Mouse (Mus musculus): ENCODE data around the gene Bscl2. TPM values are rescaled to one million over a fixed set of nuclear protein-coding genes. Genes with fewer than 3 reads are reported as not detected.

The Bscl2 gene
- polyA plus RNA-seq (2012; rRNA removed) = 743 and 750 TPM in 2 replicates

DNA sequence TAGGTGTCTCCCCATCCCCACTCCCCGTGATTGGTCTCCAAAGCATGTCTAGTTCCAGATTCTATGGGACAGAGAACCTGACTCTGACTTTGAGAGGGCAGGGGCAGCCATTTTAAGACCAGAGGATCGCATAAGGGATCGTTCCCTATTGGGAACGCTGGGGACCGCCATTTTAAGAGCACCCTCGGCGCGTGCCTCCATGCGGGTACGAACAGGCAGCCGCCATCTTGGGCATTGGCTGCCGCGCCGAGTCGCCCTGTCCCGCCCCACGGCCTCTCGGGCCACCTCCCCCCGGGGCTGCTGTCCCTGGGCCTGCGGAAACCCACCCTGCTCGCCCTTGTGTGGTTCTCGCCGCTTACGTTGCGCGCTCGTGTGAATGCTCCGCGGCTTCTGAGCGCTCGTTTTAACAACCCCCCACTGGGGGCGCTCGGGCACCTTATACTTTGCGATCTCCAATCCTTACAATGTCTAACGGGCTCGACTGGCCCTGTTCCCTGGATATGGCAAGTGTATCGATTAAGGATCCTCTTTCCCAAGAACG lies at the start of gene Bscl2:
TSS of gene Bscl2 (plus strand) at position 217 of the 541 bp plus-strand sequence.
- no peaks in the 10 kb centered on the region for H3K27me3 ChIP-seq (ENCODE audit: control insufficient read depth, insufficient read depth, low read length)
- H3K27ac ChIP-seq (ENCODE audit: control insufficient read depth, insufficient read depth, low read depth, low read length) = peak within 1 kb of the TSS; percentile 92
- peak within 1 kb of the TSS; percentile 93 for H3K4me3 ChIP-seq (ENCODE audit: control insufficient read depth, low read depth, low read length)
- H3K4me1 ChIP-seq (ENCODE audit: control insufficient read depth, insufficient read depth, low read length) = peaks cover 18% of the 10 kb centered on the region
- H3K36me3 ChIP-seq (ENCODE audit: control insufficient read depth, insufficient read depth, low read length) = peaks cover 2% of the 10 kb centered on the region; the same call in 1 of the 2 replicates
- TF ChIP-seq CTCF (IDR thresholded peaks at IDR 0.05; ENCODE audit: control insufficient read depth, insufficient read depth, insufficient replicate concordance, low read depth, low read length) = peak; percentile 12; the same call in 1 of the 2 replicates
- TF ChIP-seq POLR2A (IDR thresholded peaks at IDR 0.05; ENCODE audit: control insufficient read depth, low read depth, low read length) = peak; percentile 83

DNA sequence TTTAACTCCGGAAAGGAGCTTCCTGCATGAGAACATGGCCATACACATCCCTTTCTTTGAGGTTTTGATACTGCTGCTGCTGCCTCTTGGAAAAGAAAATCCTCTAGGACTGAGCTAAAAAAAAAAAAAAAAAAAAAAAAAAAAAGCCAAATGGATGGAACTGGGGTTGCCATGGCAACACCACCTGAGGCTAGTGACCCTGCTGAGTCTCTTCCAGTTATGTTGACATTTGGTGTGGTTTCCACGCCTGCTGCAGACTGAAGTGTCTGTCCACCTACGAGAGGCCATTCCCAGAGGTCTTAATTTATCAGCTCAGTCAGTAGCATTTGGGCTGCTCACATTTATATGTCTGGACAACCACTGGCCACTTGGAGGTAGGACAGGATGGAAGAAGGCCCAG lies 48.7 kb upstream of the Bscl2 start:
- Histone ChIP-seq H3K27me3 (ENCODE audit: control insufficient read depth, insufficient read depth, low read length) (no peaks in the 10 kb centered on the region), H3K4me3 (ENCODE audit: control insufficient read depth, low read depth, low read length) (no peak overlapping the region; the same call in 1 of the 2 replicates), H3K4me1 (ENCODE audit: control insufficient read depth, insufficient read depth, low read length) (peaks cover 9% of the 10 kb centered on the region), H3K36me3 (ENCODE audit: control insufficient read depth, insufficient read depth, low read length) (peaks cover under 1% of the 10 kb centered on the region; the same call in 1 of the 2 replicates), H3K27ac (ENCODE audit: control insufficient read depth, insufficient read depth, low read depth, low read length) (no peak overlapping the region)
- TF ChIP-seq POLR2A (IDR thresholded peaks at IDR 0.05; ENCODE audit: control insufficient read depth, low read depth, low read length) (no peak), CTCF (IDR thresholded peaks at IDR 0.05; ENCODE audit: control insufficient read depth, insufficient read depth, insufficient replicate concordance, low read depth, low read length) (no peak)

DNA sequence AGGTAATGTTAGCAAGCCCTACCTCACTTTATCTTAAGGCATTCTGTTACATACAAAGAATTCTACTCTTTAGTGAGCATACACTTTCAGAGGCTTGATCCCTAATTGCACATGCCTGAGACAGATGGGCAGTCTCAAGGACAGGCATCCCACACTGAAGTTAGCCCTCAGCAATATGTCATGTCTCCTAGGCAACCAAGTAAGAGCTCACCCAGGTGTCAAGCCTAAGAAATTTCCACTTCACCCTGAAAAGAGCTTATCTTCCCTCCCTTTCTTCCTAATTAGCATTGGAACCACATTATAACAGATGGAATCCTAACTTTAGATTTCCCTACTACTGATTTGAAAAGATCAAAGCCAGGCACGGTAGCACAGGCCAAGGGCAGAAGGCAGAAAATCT lies 48.1 kb upstream of the Bscl2 start:
- H3K27ac ChIP-seq (ENCODE audit: control insufficient read depth, insufficient read depth, low read depth, low read length) = no peak overlapping the region
- peaks cover 9% of the 10 kb centered on the region for H3K4me1 ChIP-seq (ENCODE audit: control insufficient read depth, insufficient read depth, low read length)
- no peaks in the 10 kb centered on the region for H3K27me3 ChIP-seq (ENCODE audit: control insufficient read depth, insufficient read depth, low read length)
- H3K4me3 ChIP-seq (ENCODE audit: control insufficient read depth, low read depth, low read length) = no peak overlapping the region
- peaks cover 2% of the 10 kb centered on the region; the same call in 1 of the 2 replicates for H3K36me3 ChIP-seq (ENCODE audit: control insufficient read depth, insufficient read depth, low read length)
- no peak for TF ChIP-seq POLR2A (IDR thresholded peaks at IDR 0.05; ENCODE audit: control insufficient read depth, low read depth, low read length)
- TF ChIP-seq CTCF (IDR thresholded peaks at IDR 0.05; ENCODE audit: control insufficient read depth, insufficient read depth, insufficient replicate concordance, low read depth, low read length) = no peak

DNA sequence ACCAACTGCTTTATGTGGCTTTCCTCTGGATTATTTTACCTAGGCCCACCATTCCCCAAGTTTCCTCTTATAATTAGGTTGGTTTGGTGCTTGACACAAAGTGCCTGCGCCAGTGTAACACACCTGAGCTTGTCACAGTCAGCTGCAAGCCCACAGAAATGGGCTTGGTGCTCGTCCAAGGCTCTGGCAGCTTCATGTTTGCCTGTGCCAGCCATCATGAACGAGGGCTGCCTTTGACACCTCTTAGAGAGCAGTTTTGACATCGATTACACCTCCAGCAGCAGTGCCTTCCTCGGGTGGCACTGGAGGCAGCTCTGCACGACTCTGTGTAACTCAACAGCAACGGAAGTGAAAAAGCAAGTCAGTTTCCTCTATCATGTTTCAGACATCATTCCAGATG lies 47.1 kb upstream of the Bscl2 start:
- peaks cover 3% of the 10 kb centered on the region; the same call in 1 of the 2 replicates for H3K36me3 ChIP-seq (ENCODE audit: control insufficient read depth, insufficient read depth, low read length)
- no peak overlapping the region for H3K27ac ChIP-seq (ENCODE audit: control insufficient read depth, insufficient read depth, low read depth, low read length)
- no peak overlapping the region for H3K4me3 ChIP-seq (ENCODE audit: control insufficient read depth, low read depth, low read length)
- TF ChIP-seq CTCF (IDR thresholded peaks at IDR 0.05; ENCODE audit: control insufficient read depth, insufficient read depth, insufficient replicate concordance, low read depth, low read length) (no peak), POLR2A (IDR thresholded peaks at IDR 0.05; ENCODE audit: control insufficient read depth, low read depth, low read length) (no peak)
- H3K27me3 ChIP-seq (ENCODE audit: control insufficient read depth, insufficient read depth, low read length) = no peaks in the 10 kb centered on the region
- peaks cover 9% of the 10 kb centered on the region for H3K4me1 ChIP-seq (ENCODE audit: control insufficient read depth, insufficient read depth, low read length)

DNA sequence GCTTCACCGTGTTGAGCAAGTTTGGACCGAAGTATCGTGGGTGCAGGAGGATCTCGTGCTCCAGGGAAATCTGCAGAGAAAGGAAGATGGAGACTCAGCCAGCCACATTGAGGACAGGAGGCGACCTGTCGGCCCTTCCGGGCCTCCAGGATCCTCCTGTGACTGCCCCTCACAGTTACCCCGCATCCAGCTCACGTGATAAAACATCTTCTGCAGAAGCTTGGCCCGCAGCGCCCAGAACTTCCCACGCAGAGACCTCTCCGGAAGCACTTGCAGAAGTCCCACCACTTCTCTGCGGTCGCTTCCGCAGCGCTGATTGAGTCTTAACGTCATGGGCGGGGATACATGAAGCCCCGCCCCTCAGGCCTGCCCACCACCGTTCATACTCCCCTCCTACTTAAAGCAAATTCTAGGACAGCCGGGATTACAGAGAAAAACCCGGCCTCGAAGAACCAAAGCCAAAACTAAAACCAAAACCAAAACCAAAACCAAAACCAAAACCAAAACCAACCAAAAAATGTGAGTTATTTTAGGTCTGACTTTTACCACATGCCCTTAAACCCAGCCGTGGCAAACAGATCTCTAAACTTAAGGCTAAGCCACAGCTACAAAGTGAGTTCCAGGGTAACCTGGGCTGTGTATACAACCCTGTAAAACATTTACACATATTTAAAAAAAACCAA lies 38.9 kb upstream of the Bscl2 start, which contains the start of gene Polr2g:
TSS of gene Polr2g (minus strand) at position 314 of the 683 bp plus-strand sequence.
- H3K36me3 ChIP-seq (ENCODE audit: control insufficient read depth, insufficient read depth, low read length) = peaks cover 3% of the 10 kb centered on the region; the same call in 1 of the 2 replicates
- peak within 1 kb of the TSS; percentile 88 for H3K4me3 ChIP-seq (ENCODE audit: control insufficient read depth, low read depth, low read length)
- TF ChIP-seq POLR2A (IDR thresholded peaks at IDR 0.05; ENCODE audit: control insufficient read depth, low read depth, low read length) (peak; percentile 79), CTCF (IDR thresholded peaks at IDR 0.05; ENCODE audit: control insufficient read depth, insufficient read depth, insufficient replicate concordance, low read depth, low read length) (no peak)
- H3K4me1 ChIP-seq (ENCODE audit: control insufficient read depth, insufficient read depth, low read length) = peaks cover 7% of the 10 kb centered on the region
- peak within 1 kb of the TSS; percentile 76 for H3K27ac ChIP-seq (ENCODE audit: control insufficient read depth, insufficient read depth, low read depth, low read length)
- H3K27me3 ChIP-seq (ENCODE audit: control insufficient read depth, insufficient read depth, low read length) = no peaks in the 10 kb centered on the region

DNA sequence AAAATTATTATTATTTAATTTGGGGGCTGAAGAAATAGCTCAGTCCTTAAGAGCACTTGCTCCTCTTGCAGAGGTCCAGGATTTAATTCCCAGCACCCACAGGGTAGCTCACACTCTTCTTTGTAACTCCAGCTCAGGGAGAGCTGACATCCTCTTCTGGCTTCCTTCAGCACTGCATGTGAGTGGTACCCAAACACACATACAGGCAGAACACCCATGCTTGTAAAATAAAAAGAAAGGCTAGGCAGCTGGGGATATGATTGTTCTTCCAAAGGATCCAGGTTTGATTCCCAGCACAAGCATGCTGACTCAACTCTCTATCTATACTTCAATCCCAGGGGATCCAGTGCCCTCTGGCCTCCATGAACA lies 38.3 kb upstream of the Bscl2 start:
- Histone ChIP-seq H3K4me3 (ENCODE audit: control insufficient read depth, low read depth, low read length) (no peak overlapping the region), H3K27ac (ENCODE audit: control insufficient read depth, insufficient read depth, low read depth, low read length) (no peak overlapping the region)
- no peak for TF ChIP-seq POLR2A (IDR thresholded peaks at IDR 0.05; ENCODE audit: control insufficient read depth, low read depth, low read length)
- TF ChIP-seq CTCF (IDR thresholded peaks at IDR 0.05; ENCODE audit: control insufficient read depth, insufficient read depth, insufficient replicate concordance, low read depth, low read length) = no peak

DNA sequence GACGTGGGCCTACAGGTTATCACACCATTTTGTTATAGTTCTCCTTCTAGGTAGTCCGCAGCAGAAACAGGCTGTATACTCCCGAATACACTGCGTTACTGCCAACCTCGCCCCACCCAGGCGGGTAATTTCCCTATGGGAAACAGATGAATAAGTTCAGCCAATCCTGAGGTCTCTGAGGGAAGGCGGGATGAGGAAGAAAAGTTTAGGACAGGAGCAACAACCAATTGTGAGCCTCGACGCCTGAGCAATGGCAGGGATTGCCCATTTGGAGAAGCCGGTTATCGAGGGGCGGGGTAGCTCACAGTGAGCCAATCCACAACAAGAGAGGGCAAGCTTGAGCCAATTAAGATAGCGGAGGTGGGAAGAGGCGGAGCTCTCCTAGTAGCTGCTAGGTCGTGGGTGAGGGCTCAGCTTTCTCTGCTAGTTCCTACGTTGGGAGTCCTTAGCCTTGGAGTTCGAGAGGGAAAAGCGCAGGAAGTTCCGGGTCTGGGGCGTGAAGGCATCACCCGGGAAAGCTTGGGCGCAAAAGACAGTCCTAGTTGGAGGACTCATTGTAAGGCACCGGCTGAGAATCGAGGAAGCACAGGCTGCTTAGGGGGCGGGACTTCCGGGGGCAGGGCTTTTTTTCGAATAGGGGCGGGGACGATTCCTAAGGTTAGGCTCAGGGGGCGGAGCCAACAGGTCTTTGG lies 35.0 kb upstream of the Bscl2 start, which contains the start of gene Zbtb3:
TSS of gene Zbtb3 (plus strand) at position 426 of the 692 bp plus-strand sequence.
- H3K36me3 ChIP-seq (ENCODE audit: control insufficient read depth, insufficient read depth, low read length) = no peaks in the 10 kb centered on the region
- peaks cover 7% of the 10 kb centered on the region for H3K4me1 ChIP-seq (ENCODE audit: control insufficient read depth, insufficient read depth, low read length)
- peak within 1 kb of the TSS; percentile 98 for H3K4me3 ChIP-seq (ENCODE audit: control insufficient read depth, low read depth, low read length)
- peak; percentile 55 for TF ChIP-seq POLR2A (IDR thresholded peaks at IDR 0.05; ENCODE audit: control insufficient read depth, low read depth, low read length)
- no peak for TF ChIP-seq CTCF (IDR thresholded peaks at IDR 0.05; ENCODE audit: control insufficient read depth, insufficient read depth, insufficient replicate concordance, low read depth, low read length)
- no peaks in the 10 kb centered on the region for H3K27me3 ChIP-seq (ENCODE audit: control insufficient read depth, insufficient read depth, low read length)
- peak within 1 kb of the TSS; percentile 98 for H3K27ac ChIP-seq (ENCODE audit: control insufficient read depth, insufficient read depth, low read depth, low read length)

More for the DNA sequence above, 38.3 kb upstream of the Bscl2 start:
- Histone ChIP-seq H3K4me1 (ENCODE audit: control insufficient read depth, insufficient read depth, low read length) (peaks cover 7% of the 10 kb centered on the region), H3K36me3 (ENCODE audit: control insufficient read depth, insufficient read depth, low read length) (peaks cover 2% of the 10 kb centered on the region; the same call in 1 of the 2 replicates), H3K27me3 (ENCODE audit: control insufficient read depth, insufficient read depth, low read length) (no peaks in the 10 kb centered on the region)

Data from testis, adult 2 months (tissue).